Mouse (Mus musculus): ENCODE data around the gene Pmpca.
A peak's percentile ranks its signal among the peaks of the same experiment; 100 is the strongest.

The Pmpca gene

DNA sequence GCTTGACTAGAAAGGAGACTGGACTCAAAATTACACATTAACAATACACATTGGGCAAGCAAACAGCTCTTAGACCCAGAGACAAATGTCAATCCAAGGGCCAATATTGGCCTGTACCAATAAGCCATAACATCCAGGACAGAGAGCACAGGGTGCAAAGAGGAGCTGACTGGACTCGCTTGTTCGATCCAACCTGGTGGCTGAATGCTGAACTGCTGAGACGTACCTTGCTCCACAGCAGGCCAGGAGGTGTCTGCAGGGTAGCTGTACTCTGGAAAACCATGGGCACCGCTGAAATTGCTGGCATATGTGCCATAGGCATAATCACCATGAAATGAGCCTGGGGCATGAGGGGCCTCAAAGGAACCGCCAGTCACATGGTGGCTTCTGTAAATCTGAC, 40.7 kb downstream of the Pmpca start:
- DNase-seq (ENCODE audit: low read depth, low spot score), result no peak

GRCm38 (mm10) chr2:26434791-26435572, 45.8 kb downstream of the Pmpca start:
- DNase-seq (ENCODE audit: low read depth, low spot score), result no peak

DNA sequence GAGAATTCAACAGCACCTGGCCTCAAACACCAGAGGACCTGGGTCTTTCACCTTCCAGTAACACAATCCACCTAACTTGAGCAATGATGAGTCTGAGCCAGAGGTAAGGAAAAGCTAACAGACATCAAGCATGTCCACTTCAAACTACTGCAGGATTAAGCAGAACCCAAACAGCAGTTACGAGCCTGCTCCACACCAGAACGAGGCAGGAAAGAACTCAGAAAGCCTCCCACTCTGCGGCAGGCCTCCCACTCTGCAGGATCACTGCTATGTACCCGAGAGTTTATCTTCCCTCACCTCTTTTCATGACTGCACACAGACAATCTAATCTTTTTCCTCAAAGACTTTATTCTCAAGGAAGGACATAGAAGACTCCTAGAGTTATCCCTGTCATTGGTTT, 48.1 kb downstream of the Pmpca start:
- no peak for DNase-seq (ENCODE audit: low read depth, low spot score)

DNA sequence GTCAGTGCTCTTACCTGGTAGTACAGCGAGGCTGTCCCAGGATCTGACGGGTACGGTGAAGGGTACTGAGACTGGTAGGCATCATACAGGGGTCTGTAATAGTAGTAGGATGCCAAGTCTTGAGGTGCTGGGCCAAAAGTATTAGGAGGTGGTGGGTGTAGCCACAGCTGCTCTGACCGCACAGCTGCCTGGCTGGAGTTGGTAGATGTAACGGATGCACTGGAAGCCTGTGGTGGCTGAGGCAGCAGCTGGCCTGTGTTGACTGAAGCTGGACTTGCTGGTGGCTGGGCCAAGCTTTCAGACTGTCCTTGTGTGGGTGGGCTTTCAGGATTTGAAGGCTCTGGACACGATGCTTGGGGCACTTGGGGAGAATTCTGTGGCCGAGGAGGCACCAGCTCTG, 49.2 kb downstream of the Pmpca start:
- DNase-seq (ENCODE audit: low read depth, low spot score), result no peak

GRCm38 (mm10) chr2:26439671-26440070, 50.5 kb downstream of the Pmpca start:
- DNase-seq (ENCODE audit: low read depth, low spot score), result no peak

GRCm38 (mm10) chr2:26441261-26441660, 52.1 kb downstream of the Pmpca start:
- DNase-seq (ENCODE audit: low read depth, low spot score), result no peak

DNA sequence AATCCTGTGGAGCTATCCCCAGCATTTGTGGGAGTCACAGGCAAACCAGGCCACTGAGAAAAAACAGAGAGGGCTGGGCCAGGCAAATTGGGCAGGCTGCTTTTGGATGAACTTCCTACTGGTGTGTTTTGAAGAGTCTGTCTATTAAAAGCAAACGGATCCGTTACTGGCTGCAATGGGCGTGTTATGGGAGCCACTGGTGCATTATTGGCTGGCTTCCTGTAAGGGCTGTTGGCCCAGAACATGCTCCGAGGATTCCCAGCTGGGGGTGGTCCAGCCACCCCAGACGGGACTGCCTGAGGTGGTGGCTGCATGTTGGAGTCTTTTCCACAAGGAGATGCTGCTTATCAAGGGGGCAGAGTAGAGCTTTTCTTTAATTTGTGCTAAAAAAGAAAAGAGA, 52.5 kb downstream of the Pmpca start:
- DNase-seq (ENCODE audit: low read depth, low spot score), result no peak

GRCm38 (mm10) chr2:26442843-26443242, 53.7 kb downstream of the Pmpca start:
- DNase-seq (ENCODE audit: low read depth, low spot score), result no peak

DNA sequence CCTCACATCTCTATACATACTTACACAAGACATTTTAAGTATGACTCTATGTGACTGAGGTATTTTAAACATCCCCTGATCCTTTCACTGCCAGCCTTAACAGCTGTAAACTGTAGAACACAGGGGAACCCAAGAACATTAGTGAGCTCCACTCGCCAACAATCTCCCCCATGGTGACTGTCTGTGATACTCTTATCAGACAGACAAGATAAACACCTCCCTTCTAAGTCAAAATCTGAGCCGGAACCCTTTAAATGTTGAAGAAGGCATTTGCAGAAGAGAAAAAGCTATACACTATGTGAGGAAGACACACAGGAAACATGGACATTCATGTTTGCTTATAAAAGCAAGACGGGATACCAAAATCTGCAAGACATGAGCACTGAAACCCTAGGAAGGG, 54.7 kb downstream of the Pmpca start:
- no peak for DNase-seq (ENCODE audit: low read depth, low spot score)

- no peak for DNase-seq (ENCODE audit: low read depth, low spot score)
Observed at GRCm38 (mm10) chr2:26444368-26444767, 55.2 kb downstream of the Pmpca start.

DNA sequence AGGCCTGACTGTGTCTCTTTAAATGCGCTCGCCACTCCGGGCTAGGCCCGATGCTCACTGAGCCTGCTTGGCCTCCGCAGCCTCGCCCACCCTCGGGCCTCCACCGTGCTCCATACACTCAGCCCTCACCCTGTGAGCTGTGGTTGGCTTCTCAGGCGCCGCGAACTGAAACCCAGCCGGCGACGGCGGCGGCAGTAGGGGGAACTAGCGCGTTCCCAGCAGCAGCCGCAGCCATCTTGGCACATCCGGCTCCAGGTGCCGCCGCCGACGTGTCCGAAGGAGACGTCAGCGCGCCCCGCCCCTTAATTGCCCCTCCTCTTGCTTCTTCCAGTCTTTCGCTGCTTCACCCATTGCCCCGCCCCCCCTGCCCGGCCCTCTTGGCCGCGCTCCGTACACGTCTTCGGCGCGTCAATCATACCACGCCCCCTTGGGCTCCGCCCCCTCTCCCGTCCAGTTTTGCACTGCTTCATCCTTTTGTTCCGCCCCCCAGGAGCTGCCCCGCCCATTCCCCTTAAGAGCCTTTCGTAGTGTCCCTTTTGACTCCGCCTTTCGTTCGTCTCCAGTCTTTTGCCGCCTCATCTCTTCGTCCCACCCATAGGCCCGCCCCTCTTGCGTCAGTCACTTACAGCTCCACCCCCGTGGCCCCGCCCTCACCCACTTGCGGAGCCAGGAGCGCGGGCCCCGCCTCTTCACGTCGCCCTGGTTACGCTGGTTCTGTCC, 56.0 kb downstream of the Pmpca start, which contains the start of gene Sec16a:
TSS of gene Sec16a (minus strand) at position 271 of the 720 bp plus-strand sequence.
- peak; percentile 100 for DNase-seq (ENCODE audit: low read depth, low spot score)

GRCm38 (mm10) chr2:26445666-26446445, 56.7 kb downstream of the Pmpca start:
- peak; percentile 96 for DNase-seq (ENCODE audit: low read depth, low spot score)

DNA sequence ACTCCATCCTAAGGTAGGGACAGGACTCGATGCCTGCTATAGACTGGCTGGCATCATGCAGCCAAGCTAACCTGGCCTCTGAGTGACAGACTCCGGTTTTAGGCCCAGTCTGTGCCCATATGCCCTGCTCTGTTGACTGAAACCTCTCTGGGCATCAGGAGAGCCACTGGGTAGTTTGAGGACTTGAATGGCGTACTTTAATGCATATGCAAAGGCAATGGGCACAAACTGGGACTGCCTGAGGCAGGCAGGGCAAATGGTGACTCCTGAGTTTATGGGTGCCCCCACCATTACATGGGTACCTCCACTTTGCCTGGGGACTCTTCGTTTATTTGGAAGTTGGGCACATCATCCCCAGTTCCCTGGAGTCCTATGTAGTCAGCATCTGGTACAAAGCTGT, 57.5 kb downstream of the Pmpca start:
- no peak for DNase-seq (ENCODE audit: low read depth, low spot score)
